Mouse (Mus musculus) liver, embryonic 14.5 days (tissue): ENCODE results near the gene Gm9837.

Experiments used
- CTCF ChIP-seq: IDR thresholded peaks from 2 replicates; pipeline ENCODE4 v1.5.1; 2016; ENCODE audit warnings: antibody characterized with exemption, low read depth, control low read depth
- EP300 ChIP-seq: IDR thresholded peaks from 2 replicates; pipeline ENCODE4 v1.6.1; 2016; ENCODE audit warnings: antibody characterized with exemption, low read depth

GRCm38 (mm10) chr11:53429182-53429581 lies 41.1 kb downstream of the Gm9837 start:
- TF ChIP-seq CTCF (0 out of 2 replicates have a peak, but pooled peaks have one; percentile 4), EP300 (no peak)
